Mouse (Mus musculus): ENCODE data around the gene Chaf1b.

Gene Chaf1b

DNA sequence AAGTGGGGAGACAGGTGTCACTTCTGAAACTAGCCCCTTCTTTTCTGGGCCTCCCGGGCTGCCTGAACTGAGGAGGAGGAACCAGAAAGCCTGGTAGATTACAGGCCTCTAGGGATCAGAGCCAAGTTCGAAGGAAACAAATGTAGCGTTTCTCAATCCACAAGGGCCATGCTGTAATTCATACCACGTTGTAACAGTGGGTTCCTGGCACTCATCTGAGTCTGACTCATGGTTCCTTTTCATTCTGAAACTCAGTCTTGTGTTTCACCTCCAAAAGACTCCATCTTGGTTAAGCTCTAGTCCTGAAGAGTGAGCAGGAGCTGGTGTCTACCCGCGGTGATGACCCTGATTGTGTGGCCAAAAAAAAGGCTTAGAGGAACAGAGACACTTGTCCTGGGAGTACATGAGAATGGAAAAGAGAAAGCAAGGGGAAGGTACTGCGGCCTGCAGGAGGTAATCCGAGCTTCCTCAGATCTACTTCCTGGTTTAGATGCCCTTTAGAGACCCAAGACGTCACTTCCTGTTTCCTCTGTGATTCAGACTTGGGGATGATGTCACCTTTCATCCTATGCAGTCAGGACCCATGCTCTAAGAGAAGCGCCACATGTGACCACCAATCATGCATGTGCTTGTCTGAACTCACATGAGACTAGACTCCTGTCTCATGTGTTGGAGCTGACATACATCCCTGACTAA lies 30.3 kb downstream of the Chaf1b start:
- 53% methylated on average over 10 of the region's 10 CpGs for WGBS

DNA sequence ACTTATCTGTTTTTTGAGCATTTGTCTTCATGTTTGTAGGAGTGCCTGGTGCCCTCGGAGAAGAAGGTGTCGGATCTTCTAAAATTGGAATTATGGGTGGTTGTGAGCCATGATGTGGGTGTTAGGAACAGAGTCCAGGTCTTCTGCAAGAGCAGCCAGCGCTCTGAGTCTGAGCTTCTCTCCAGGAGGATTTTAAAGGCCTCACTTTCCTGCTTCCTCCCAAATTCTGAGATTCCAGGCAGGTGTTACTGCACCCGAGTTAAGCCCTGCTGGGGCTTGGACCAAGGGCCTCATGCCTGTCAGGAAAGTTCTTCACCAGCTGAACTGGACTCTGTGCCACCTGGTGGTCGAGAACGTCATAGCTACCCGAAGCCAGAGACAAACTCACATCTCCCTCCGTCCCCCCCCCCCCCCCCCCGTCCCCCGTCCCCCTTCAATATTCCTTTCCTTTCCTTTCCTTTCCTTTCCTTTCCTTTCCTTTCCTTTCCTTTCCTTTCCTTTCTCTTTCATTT lies 31.7 kb downstream of the Chaf1b start:
- 31% methylated on average over 10 of the region's 10 CpGs for WGBS

DNA sequence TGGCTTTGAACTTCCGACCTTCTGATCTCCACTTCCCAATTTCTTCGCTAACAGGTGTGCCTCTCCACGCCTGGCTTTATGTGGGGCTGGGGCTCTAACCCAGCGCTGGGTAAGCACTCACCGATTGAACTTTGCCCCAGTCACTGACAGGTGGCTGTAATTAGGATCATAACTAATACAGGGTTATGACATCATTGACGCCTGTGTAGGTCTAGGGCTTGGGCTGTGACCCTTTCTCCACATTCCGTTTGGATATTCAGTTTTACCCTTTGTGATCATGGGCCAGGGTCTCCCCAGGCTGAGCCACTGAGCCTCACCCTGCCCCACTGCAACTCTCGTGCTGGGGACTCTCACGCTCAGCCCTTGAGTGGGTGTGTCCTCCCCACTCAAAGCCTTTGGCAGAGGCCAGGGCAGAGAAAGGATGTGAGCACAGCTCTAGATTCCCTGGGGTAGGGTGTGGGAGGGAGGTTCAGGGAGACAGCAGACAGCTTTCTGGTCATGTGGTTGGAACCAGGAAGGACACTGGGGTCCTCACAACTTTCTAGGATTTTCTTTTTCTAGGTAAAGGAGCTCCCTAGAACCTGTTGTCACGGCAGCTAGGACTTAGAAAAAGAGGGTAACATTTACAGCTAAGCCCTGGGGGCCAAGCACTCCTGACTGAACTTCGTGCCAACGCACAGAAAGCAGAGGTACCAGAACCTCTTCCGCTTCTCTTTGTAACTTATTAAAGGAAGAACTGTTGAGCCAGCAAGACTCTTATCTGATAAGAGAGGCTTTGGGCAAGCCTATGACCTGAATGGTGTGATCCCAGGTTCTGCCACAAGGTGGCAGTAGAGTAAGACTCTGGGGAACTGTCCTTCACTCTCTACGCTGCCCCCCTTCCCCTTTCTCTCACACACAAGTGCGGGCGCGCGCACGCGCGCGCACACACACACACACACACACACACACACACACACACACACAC lies 34.3 kb downstream of the Chaf1b start:
- WGBS: 37% methylated on average over 22 of the region's 22 CpGs

DNA sequence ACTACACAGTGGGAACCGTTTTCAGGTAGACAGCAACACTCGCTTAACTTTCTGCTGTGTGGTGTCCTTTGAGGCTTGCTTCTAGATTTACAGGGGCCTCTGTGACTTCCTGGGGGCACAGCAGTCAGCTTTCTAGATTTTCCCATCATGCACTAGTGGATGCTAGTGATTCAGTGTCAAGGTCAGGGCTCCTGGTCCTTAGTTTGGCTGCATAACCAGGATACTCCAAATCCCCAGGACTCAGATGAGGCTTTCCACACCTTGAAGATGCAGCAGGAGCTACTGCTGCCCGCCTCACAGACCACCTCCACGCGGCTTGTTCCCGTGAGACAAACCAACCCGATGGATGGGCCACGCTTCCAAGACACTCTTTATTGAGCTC lies 35.0 kb downstream of the Chaf1b start:
- WGBS: 71% methylated on average over 8 of the region's 8 CpGs

DNA sequence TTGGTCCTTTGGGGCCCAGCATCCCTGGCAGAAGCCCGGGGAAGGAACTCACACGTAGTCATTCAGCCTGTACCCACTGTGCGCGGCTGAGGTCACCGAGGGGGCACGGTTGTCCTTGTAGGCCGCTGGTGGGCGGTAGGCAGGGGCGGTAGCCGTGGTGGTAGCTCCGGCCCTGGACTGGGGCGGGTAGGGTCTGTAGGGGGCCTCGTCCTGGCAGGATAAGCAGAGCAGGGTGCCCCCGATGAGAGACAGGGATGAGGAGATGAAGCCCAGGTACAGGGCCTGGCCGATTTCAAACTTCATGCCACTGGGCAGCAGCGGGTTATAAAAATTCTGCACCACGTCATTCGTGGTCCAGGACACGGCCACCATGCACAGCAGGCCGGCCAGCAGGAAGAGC lies 35.5 kb downstream of the Chaf1b start:
- 88% methylated on average over 20 of the region's 20 CpGs for WGBS

DNA sequence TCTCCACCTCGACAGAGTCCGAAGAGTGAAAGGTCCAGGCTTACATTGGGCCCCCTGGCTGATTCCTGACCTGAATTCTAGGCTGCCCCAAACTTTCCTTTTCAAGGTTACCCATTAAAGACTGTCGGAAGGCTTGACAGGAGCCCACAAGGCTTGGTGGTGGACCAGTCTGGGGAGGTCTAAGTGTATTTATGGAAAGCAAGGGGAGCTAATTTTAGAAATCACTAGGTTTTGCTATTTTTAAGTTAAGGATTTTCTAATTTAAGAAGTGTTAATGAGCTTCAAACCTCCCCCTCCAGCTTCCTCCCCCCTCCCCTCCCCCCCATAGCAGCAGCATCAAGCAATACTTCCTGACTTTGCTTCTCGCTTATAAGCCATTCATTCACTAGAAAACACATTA lies 37.0 kb downstream of the Chaf1b start:
- 81% methylated on average over 4 of the region's 4 CpGs for WGBS

DNA sequence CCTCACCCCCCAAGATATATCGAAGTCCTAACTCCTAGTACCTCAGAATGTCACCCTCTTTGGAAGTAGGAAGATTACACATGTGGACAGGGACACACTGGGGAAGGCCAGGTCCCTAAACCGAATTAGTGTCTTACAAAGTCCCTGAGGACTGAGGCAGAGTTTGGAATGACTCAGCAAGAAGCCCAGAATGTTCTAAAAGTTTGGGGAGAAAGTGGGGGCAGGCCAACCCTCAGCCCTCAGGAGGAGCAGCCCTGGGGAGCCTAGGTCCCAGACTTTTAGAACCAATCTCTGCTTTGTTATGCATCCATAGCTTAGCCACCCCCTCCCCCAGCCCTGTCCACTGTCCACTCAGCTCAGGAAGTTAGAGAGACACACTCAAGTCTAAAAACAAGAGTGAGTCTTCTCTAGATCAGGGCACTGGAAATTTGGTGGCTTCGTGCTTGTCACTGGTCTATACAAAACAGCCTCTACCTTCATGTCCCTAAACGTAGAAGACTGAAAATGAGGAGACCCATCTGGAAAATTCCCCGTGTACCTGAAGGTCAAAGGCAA lies 39.2 kb downstream of the Chaf1b start:
- WGBS: 85% methylated on average over 5 of the region's 5 CpGs

DNA sequence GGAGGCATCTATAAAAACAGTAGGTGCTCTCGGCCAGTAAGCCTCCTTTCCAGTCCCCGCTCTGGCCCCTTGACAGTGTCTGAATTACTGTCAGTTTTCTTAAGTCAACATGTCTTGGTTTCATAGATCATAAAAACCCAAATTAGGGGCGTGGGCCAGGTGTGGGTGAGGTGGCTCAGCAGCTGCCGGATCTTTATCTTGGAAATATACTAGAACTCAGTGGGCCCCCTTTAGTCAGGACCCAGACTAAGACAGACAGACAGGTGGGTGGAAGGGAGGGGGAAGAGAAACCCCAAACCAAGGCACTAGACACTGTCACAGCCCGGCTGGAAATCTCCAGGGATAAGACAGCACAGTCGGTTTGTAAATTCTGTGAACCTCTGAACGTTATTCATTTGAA lies 40.1 kb downstream of the Chaf1b start:
- 80% methylated on average over 7 of the region's 7 CpGs for WGBS

DNA sequence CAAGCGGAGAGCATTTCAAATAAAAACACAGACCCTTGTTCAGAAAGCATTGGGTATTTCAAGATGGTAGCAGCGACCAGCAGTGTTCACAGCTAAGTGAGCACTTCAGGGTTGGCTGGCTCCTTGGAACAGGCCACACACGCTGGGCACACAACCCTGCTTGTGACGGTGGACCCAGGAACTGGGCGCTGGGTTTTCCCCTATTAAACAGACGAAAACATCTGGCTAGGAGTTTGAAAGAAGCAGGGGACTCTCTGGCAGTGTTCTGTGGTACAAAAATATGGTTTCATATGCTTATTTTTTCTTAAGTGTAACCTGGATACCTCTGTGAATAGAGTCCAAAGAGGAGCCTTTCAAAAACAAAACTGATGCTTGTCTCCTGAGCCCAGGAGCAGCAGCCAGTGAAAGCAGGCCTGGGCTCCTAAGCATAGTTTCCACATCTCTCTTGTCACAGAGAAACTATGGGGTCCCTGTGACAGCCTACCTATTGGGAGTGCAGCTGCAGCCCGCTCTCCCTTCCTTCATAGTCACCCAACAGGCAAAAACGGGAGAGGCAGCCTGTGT lies 42.1 kb downstream of the Chaf1b start:
- WGBS: 89% methylated on average over 8 of the region's 8 CpGs

DNA sequence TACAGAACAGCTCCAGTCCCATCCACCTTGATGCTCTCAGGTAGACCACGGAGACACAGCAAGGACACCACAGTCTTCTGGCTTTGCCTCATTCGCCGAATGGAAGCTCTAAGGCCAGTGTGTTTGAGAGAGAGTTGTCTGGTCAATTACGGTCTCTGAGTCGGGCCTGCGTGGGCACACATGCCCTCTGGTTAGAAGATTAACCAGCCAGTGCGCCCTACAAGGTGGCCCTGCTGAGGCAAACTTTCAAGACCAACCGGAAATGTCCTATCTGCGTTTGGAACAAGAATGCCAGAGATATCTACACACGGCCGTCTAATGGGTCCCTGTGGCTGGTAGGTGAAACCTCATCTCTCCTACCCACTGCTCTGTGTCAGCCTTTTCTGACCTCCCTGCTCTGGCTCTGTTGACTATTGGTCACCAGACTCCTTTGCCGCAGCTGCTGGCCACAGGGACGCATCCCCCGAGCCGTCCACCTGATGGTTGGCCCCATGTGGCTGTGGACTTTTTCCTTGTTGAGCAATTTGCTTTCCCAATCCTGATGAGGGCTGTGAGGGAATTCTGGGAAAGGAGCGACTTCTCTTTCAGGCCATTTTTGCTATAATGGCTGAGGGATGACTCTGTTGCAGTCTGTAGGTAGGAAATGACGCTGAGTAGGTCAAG lies 45.8 kb downstream of the Chaf1b start:
- WGBS: 95% methylated on average over 17 of the region's 17 CpGs

DNA sequence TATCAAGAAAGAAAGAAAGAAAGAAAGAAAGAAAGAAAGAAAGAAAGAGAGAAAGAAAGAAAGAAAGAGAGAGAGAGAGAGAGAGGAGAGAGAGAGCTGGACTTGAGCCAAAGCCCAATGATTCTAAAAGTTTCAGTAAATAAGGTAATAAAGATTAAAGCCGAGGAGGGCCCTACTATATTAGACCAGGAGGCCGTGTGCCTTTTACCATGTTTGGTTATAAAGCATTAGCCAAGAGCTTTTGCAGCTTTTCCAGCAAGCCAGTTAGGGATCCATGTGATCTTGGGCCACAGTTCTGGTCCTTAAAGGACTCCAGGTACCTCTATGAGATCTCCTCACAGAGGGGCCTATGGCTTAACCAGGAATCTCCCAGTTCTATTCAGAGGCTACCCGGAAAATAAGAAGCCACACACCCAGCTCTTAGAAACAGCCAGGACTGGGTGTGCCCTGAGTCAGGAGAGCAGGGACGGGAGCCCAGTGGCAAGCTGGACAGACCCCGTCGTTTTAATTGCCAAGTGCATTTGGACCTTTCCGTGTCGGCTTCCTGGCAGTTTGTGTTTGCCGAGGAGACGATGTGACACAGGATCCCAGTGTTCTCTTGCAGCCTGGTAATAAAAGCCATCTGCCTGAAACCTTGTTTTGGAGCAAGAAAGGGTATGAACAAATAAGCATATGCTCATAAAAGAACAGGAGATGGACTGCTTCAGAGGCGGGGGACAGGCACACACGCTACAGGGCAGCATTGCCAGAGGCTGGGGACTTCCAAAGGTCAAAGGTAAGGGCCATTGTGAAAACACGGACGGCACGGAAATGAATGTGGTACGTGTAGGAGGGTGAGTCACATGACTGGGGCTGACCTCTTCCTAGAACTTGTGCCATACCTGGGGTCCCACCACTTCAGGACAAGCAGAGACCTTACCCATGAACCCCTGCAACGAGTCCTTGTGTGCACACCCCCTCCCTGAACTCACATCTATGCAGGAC lies 48.8 kb downstream of the Chaf1b start:
- 69% methylated on average over 17 of the region's 17 CpGs for WGBS

DNA sequence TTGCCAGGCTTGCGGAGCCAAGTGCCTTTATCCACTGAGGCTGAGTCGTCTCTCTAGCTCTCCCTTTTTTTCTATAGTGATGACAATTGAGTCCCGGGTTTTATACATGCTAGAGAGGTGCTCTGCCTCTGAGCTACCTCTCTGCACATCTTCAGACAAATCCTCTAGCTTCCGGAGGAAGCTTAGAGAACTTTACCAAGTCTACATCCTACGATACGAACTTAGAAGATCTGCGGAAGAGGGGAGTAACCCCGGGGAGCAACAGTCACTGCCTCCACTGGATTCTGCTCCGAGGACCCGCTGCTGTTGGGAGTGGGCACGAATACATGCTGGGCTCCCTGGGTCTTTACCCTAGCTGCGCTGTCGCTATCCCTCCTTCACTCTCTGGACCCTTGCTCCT lies 50.9 kb downstream of the Chaf1b start:
- WGBS: 28% methylated on average over 13 of the region's 13 CpGs

DNA sequence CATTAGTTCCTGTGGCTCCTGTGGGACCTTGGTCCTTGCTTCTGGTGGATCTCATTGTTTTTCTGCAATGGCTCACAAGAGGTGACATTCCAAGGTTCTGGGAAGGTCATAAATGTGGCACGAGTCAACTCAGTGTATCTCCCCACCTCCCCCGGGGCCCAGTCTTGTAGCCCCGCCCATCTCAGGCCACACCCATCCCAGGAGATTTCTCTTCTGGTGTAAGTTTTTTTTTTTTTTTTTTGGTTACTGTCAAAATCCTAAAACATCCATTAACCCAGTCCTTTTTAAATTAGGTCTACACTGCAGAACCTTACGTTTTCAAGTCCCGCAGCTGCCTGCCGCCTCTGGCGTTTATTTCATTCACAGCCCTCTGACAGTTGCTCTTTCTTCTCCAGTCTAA lies 51.3 kb downstream of the Chaf1b start:
- WGBS: 30% methylated on average over 7 of the region's 7 CpGs

DNA sequence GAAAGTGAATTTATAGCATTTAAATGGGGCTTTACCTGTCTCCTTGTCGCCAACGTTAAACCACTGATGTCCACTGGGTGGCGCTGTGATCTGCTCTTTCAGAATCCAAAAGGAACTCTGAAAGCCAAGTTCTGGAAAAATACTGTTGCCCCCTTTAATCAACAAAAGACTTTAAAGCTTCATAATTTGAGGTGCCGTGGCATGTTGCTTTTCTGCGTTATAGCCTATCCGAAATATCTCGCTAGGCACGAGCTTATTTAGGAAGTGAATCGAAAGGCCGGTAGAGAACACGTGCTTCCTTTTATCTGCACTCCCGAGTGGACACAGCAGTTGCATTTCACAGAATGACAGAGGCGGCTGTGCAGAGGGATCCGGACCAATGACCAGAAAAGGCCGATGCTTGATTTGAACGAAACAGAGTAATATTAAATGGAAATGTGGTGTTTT lies 54.7 kb downstream of the Chaf1b start:
- 7% methylated on average over 16 of the region's 16 CpGs for WGBS

DNA sequence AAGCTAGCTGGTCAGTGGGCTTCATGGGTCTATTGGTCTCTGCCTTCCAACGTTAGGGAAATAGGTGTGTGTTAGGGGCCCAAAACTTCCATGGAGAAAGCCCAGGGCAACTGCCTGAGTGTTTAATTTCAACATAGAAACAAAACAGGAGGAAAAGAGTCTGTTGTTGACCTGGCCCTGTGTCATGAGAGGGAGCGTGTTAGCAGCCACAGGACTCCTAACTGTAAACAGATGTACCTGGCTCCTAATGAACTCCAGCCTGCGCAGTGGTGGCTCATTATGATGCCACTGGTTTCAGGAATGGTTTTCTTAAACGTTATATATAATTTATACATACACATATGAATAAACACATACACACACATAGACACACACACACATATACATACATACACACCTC lies 56.3 kb downstream of the Chaf1b start:
- 84% methylated on average over 4 of the region's 4 CpGs for WGBS

DNA sequence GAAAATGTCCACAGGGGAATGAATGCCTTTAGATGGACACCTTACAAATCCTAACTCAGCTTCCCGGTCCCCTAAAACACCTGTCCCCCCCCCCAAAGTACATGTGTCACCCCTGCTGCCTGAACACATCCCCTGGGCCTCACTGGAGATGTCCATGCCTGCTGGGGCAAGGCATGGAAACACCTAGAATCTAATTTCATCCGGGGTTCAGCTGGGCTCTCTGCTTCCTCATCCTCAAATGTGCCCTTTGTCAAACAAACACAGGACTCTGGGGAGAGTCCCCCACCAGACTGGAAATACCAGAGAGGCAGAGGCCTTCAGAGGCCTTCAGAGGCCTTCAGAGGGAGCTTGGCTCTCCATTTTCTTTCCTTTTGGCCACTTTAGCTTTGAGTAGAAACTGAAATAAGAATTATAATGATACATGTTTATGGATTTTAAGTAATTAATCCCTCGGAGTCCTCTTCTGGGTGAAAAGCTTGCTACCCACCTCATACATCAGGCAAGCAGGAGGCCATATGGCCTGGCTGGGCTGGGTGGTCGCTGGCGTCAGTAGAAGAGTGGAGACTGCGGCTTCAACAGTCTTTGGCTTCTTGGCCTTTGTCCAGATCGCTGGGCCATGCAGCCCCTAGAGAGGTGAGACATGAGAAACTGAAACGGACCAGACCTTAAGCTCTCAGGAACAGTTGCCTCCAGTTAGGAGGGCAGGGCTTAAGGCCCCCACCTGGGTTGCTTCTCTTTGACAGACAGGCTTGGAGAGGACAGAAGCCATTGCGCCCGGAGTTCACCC lies 58.3 kb downstream of the Chaf1b start:
- WGBS: 88% methylated on average over 10 of the region's 10 CpGs

DNA sequence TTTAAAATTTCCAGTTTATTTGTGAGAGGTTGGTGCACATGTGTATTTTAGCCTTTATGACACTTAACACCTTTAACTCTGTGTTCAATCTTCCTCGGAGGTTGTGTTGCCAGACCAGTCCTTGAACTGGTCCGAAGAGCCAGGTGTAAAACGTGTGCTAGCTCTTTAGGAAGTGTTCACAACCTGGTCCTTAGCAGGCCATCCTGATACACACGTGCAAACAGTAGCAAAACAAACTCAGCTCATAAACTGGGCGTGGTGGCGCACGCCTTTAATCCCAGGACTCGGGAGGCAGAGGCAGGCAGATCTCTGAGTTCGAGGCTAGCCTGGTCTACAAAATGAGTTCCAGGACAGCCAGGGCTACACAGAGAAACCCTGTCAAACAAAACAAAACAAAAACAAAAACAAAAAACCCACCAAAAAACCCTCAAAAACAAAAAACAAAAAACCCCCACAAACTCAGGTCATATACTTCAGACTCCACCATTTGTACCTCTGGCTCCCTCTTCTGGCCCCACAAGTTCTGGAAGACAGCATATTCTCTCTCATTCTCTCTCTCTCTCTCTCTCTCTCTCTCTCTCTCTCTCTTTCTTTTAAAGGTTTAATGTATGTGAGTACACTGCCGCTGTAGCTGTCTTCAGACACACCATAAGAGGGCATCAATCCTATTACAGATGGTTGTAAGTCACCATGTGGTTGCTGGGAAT lies 59.2 kb downstream of the Chaf1b start:
- 94% methylated on average over 10 of the region's 10 CpGs for WGBS

DNA sequence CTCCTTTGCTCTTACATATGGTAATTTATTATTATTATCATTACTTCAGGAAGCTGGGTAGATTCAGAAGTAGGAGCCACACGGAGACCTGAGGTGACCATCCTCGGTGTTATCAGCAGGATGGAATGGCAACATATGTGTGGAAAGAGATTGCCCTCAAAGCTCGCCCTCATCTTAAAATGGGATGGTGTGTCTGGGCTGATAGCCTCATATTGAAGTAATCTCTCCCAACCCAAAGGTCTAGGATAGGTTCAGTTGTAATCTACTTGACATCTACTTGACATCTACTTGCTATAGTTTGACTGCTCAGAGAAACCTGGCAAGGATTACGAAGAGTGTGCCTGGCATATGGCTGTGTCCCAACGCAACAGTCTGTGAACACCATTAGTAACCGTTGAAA lies 60.6 kb downstream of the Chaf1b start:
- 85% methylated on average over 6 of the region's 6 CpGs for WGBS

DNA sequence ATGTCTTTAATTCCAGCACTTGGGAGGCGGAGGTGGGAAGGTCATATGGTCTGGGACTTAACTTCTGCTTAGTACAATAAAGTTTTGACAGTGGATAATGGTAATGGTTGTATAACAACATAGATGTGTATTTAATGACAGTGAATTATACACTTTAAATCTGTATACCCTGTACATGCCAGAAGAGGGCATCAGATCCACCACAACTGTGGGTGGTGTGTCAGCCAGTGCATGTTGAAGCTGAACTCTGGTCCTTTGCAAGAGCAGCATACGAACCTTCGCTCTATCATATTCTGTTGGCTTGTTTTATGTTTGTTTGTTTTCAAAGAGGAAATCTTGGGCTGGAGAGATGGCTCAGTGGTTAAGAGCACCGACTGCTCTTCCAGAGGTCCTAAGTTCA lies 63.7 kb downstream of the Chaf1b start:
- WGBS: 90% methylated on average over 4 of the region's 4 CpGs
